Mouse (Mus musculus): ENCODE measurements around the gene Picalm.

DNA sequence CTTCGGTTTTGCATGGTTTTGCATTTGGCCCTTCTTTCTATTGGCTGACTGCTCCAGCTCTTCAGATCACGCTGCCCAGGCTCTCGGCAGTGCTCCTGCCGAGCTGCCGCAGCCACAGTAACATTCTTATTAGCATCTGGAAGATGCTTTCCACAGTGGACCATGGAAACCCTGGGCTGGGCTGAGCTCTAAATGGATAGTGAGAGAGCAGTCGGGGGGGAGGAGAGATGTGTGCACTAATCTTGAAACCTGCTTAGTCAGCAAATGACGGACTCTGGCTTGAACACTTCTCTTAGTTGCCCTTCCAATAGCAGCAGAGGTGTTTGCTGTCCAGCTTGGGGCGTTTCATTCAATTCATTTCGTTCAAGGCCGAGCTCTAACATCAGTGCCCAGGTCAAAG is 30.8 kb upstream of the Picalm start:
- TF ChIP-seq ZNF384 (IDR thresholded peaks at IDR 0.05; ENCODE audit: low read depth, low read length), result no peak
- TF ChIP-seq CHD2 (IDR thresholded peaks at IDR 0.05; ENCODE audit: low read depth, low read length), result no peak
- TF ChIP-seq ZC3H11A (IDR thresholded peaks at IDR 0.05; ENCODE audit: borderline replicate concordance, low read depth, low read length), result no peak
- peak; percentile 97 for TF ChIP-seq MAFK (IDR thresholded peaks at IDR 0.05; ENCODE audit: insufficient read depth, low read depth, low read length)
